Mouse (Mus musculus) heart, embryonic 10.5 days (tissue): ENCODE results near the gene H2-Q10. TPM values are rescaled to one million over a fixed set of nuclear protein-coding genes. Genes with fewer than 3 reads are reported as not detected.
"Not testable (repeated sequence)": the region's sequence is repeated elsewhere in the genome, so short reads cannot be mapped to it uniquely, and the experiment has no call there.

Source experiments
- DNase-seq: peaks from one replicate; pipeline ENCODE4 v3.0.0-alpha.2; 2017; ENCODE audit warnings: low spot score
- H3K27ac ChIP-seq: fragments of 300-500 bp; sonication (generic); 2 replicates; pipeline ENCODE4 v1.5.1; 2016; ENCODE audit warnings: mild to moderate bottlenecking
- H3K27me3 ChIP-seq: fragments of 300-500 bp; sonication (generic); 2 replicates; pipeline ENCODE4 v1.6.1; 2016; ENCODE audit warnings: mild to moderate bottlenecking; ENCODE audit not compliant: poor library complexity, insufficient read depth, severe bottlenecking
- H3K36me3 ChIP-seq: fragments of 300-500 bp; sonication (generic); 2 replicates; pipeline ENCODE4 v1.6.1; 2016; ENCODE audit warnings: mild to moderate bottlenecking, moderate library complexity
- H3K4me1 ChIP-seq: fragments of 300-500 bp; sonication (generic); 2 replicates; pipeline ENCODE4 v1.6.1; 2016; ENCODE audit warnings: mild to moderate bottlenecking
- H3K4me3 ChIP-seq: fragments of 300-500 bp; sonication (generic); 2 replicates; pipeline ENCODE4 v1.5.1; 2016; ENCODE audit warnings: mild to moderate bottlenecking, moderate library complexity
- H3K9me3 ChIP-seq: fragments of 300-500 bp; sonication (generic); 2 replicates; pipeline ENCODE4 v1.6.1; 2016; ENCODE audit warnings: mild to moderate bottlenecking, moderate library complexity
- WGBS: fragments of 180-500 bp; shearing (Covaris S2); methylation state at CpG from one replicate; pipeline ENCODE4 v1.1.7; 2016; 5-methylcytosine and 5-hydroxymethylcytosine counted together
- polyA plus RNA-seq: library from polyadenylated mRNA; unstranded; fragments of >200 nt; fragmentation: Nextera tagmentation; extraction: Ambion mirVana; gene quantifications from 2 replicates; pipeline ENCODE4 v1.2.1, GENCODE M21; 2016

Gene H2-Q10
- polyA plus RNA-seq, 1 experiment from 2014 or later = 4.7 TPM

- H3K4me3 ChIP-seq, H3K4me1 ChIP-seq, H3K27ac ChIP-seq, H3K9me3 ChIP-seq, H3K36me3 ChIP-seq: not testable (repeated sequence)
- peaks cover 45% of the 10 kb centered on the region for H3K27me3 ChIP-seq
- DNase-seq = peak; percentile 75
- 68% methylated on average over 3 of the region's 3 CpGs for WGBS
These were observed 34.3 kb upstream of the H2-Q10 start for GRCm38 (mm10) chr17:35435577-35435976.

GRCm38 (mm10) chr17:35437386-35437936 lies 32.4 kb upstream of the H2-Q10 start:
- H3K4me1 ChIP-seq, H3K27ac ChIP-seq, H3K36me3 ChIP-seq, H3K4me3 ChIP-seq, H3K9me3 ChIP-seq: not testable (repeated sequence)
- peak; percentile 57 for DNase-seq
- H3K27me3 ChIP-seq = peaks cover 46% of the 10 kb centered on the region
- 48% methylated on average over 1 of the region's 1 CpGs for WGBS

- H3K36me3 ChIP-seq, H3K27ac ChIP-seq: not testable (repeated sequence)
These were observed 31.5 kb upstream of the H2-Q10 start for GRCm38 (mm10) chr17:35438395-35438794.

DNA sequence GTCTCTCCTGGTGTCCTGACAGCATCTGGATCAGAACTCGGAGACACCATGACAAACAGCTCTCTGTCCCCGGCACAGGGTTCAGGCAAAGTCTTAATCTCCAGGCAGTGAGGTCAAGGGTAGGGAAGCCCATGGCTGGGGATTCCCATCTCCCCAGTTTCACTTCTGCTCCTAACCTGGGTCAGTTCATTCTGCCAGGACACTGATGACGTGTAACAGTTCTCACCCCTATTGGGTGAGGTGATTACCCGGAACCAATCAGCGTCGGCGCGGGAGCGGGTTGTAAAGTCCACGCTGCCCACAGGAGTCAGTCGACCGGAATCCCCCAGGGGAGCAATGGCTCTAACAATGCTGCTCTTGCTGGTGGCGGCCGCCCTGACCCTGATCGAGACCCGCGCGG lies 31.0 kb upstream of the H2-Q10 start, which contains the start of gene H2-Q7:
Gene H2-Q7 (plus strand): TSS at position 271 of the 400 bp plus-strand sequence.
- Histone ChIP-seq H3K27me3 (peaks cover 54% of the 10 kb centered on the region), H3K4me3 (peak within 1 kb of the TSS; percentile 55)
- not testable (repeated sequence) for H3K9me3 ChIP-seq, H3K4me1 ChIP-seq, H3K36me3 ChIP-seq, H3K27ac ChIP-seq
- WGBS = 3% methylated on average over 18 of the region's 18 CpGs
- DNase-seq = peak; percentile 79

More at GRCm38 (mm10) chr17:35438395-35438794, 31.5 kb upstream of the H2-Q10 start:
- WGBS = 74% methylated on average over 3 of the region's 3 CpGs
- H3K4me1 ChIP-seq, H3K4me3 ChIP-seq, H3K9me3 ChIP-seq: not testable (repeated sequence)
- peaks cover 53% of the 10 kb centered on the region for H3K27me3 ChIP-seq
- peak; percentile 38 for DNase-seq

GRCm38 (mm10) chr17:35439295-35439747 lies 30.6 kb upstream of the H2-Q10 start:
- not testable (repeated sequence) for H3K4me1 ChIP-seq, H3K27ac ChIP-seq, H3K9me3 ChIP-seq, H3K36me3 ChIP-seq
- WGBS = 2% methylated on average over 47 of the region's 48 CpGs
- peak; percentile 76 for DNase-seq
- peaks cover 54% of the 10 kb centered on the region for H3K27me3 ChIP-seq
- H3K4me3 ChIP-seq = peak overlapping the region; percentile 55

DNA sequence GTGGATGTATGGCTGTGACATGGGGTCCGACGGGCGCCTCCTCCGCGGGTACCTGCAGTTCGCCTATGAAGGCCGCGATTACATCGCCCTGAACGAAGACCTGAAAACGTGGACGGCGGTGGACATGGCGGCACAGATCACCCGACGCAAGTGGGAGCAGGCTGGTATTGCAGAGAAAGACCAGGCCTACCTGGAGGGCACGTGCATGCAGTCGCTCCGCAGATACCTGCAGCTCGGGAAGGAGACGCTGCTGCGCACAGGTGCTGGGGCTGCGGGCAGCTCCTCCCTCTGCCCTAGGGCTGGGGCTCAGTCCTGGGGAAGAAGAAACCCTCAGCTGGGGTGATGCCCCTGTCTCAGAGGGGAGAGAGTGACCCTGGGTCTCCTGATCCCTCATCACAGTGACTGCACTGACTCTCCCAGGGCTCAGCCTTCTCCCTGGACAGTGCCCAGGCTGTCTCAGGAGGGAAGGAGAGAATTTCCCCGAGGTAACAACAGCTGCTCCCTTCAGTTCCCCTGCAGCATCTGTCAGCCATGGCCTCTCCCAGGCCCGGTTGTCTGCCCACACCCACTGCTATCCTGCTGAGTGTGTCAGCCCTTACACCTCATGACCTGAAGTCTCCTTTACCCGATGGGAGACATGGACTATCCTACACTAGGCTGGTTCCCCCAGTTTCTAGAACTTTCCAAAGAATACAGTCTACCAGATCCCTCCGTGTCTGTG lies 29.8 kb upstream of the H2-Q10 start:
- 30% methylated on average over 27 of the region's 27 CpGs for WGBS
- H3K9me3 ChIP-seq, H3K4me1 ChIP-seq, H3K27ac ChIP-seq, H3K36me3 ChIP-seq: not testable (repeated sequence)
- DNase-seq = peak; percentile 74
- Histone ChIP-seq H3K27me3 (peaks cover 49% of the 10 kb centered on the region), H3K4me3 (peak overlapping the region; percentile 55; the same call in 1 of the 2 replicates)

DNA sequence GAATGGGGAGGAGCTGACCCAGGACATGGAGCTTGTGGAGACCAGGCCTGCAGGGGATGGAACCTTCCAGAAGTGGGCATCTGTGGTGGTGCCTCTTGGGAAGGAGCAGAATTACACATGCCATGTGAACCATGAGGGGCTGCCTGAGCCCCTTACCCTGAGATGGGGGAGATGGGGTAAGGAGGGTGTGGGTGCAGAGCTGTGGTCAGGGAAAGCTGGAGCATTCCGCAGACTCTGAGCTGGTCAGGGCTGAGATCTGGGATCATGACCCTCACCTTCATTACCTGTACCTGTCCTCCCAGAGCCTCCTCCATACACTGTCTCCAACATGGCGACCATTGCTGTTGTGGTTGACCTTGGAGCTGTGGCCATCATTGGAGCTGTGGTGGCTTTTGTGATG lies 27.5 kb upstream of the H2-Q10 start:
- H3K4me1 ChIP-seq, H3K4me3 ChIP-seq, H3K9me3 ChIP-seq, H3K36me3 ChIP-seq, H3K27ac ChIP-seq: not testable (repeated sequence)
- DNase-seq = peak; percentile 64
- WGBS = 82% methylated on average over 2 of the region's 2 CpGs
- H3K27me3 ChIP-seq = peaks cover 41% of the 10 kb centered on the region

GRCm38 (mm10) chr17:35444510-35444909 lies 25.4 kb upstream of the H2-Q10 start:
- H3K36me3 ChIP-seq, H3K27ac ChIP-seq, H3K4me1 ChIP-seq, H3K9me3 ChIP-seq, H3K4me3 ChIP-seq, DNase-seq: not testable (repeated sequence)
- WGBS = 84% methylated on average over 2 of the region's 2 CpGs
- peaks cover 25% of the 10 kb centered on the region for H3K27me3 ChIP-seq

DNA sequence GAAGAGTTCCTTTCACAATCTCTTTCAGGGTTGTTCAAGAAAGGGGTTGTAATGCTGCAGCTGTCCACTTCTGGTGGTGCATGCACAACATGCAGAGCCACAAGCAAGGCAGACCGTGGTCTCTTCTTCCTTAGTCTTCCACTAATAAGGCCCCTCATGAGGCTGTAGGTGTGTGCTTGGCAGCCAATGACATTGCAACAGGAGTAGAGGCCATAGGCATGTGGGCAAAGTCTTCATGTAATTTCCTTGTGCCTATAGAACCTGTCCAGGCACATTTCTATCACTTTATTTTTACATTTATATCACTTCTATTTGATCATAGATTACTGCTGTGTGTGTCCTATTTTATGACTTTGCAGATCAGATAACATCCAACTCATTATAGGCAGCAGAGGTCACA lies 11.6 kb upstream of the H2-Q10 start:
- WGBS = no CpG with 5 or more reads among the region's 1 CpGs

DNA sequence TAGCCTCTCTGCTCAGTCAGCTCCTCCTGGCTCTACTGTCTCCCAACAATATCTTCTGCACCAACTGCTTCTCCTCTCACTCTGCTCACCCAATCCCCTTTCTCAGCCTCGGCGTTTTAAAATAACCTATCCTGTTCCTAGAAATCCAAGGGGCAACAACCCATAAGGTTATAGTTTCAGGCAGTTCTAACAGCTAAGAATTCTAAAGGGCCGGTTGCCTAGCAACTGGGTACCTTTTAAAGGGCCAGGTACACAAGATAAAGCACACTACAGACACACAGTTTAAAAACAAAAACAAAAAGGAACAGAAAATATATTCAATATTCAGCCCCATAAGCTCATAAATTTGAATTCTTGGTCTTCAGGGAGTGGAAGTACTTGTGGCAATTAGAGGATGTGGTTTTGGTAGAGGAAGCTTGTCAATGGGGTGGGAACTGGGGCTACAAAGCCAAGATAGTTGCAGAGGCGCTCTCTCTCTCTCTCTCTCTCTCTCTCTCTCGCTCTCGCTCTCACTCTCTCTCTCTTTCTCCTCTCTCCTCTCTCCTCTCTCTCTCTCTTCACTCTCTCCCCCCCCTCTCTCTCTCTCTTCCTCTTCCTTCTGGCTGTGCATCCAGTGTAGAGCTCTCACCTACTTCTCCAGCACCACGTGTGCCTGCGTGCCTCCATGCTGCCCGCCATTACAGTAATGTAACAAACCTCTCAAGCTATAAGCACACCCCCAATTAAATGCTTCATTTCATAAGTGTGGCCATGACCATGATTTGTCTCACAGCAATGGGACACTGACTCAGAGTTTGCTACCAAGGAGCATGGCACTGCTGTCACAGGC lies 9.2 kb upstream of the H2-Q10 start:
- not testable (repeated sequence) for H3K4me1 ChIP-seq, H3K27ac ChIP-seq, DNase-seq, H3K4me3 ChIP-seq, H3K9me3 ChIP-seq, H3K36me3 ChIP-seq, H3K27me3 ChIP-seq
- 63% methylated on average over 3 of the region's 9 CpGs for WGBS

More for the DNA sequence above, 11.6 kb upstream of the H2-Q10 start:
- H3K4me1 ChIP-seq, H3K36me3 ChIP-seq, H3K27me3 ChIP-seq, DNase-seq, H3K4me3 ChIP-seq, H3K27ac ChIP-seq, H3K9me3 ChIP-seq: not testable (repeated sequence)

GRCm38 (mm10) chr17:35465651-35466050 lies 4.2 kb upstream of the H2-Q10 start:
- not testable (repeated sequence) for H3K27ac ChIP-seq, H3K36me3 ChIP-seq, H3K9me3 ChIP-seq, H3K4me3 ChIP-seq, DNase-seq
- WGBS = 7% methylated on average over 8 of the region's 8 CpGs
- peaks cover 25% of the 10 kb centered on the region for H3K27me3 ChIP-seq
- H3K4me1 ChIP-seq = peaks cover 10% of the 10 kb centered on the region

GRCm38 (mm10) chr17:35468936-35469335 lies 953 bp upstream of the H2-Q10 start:
- 50% methylated on average over 3 of the region's 3 CpGs for WGBS

DNA sequence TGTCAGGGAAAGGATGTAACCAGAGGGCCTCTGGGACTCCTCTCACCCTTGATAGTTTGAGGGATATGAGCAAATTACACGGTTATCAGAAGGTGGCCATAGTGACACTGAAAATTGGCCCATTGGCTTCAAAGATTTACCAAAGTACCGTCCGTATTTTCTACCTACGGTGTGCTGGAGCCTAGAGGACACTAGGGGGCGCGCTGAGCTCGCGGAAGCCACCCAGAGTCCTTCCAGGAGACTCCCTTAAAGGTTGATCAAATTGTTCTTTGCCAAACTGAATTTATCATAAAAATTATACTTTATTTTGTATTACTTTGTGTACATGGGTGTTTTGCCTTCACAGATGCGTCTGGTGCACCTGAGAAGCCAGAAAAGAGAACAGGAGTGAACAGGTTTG lies 14.2 kb downstream of the H2-Q10 start:
- Histone ChIP-seq H3K27ac (no peak overlapping the region), H3K4me1 (peaks cover 5% of the 10 kb centered on the region; the same call in 1 of the 2 replicates), H3K27me3 (no peaks in the 10 kb centered on the region), H3K9me3 (no peaks in the 10 kb centered on the region), H3K4me3 (no peak overlapping the region), H3K36me3 (no peaks in the 10 kb centered on the region)
- DNase-seq = no peak
- WGBS = 2% methylated on average over 9 of the region's 9 CpGs

More at GRCm38 (mm10) chr17:35468936-35469335, 953 bp upstream of the H2-Q10 start:
- not testable (repeated sequence) for H3K27ac ChIP-seq, DNase-seq, H3K36me3 ChIP-seq, H3K9me3 ChIP-seq, H3K4me3 ChIP-seq
- peaks cover 12% of the 10 kb centered on the region for H3K4me1 ChIP-seq
- peaks cover 53% of the 10 kb centered on the region for H3K27me3 ChIP-seq
